12 mouse cellular contexts compared by ENCODE assay signal in the genomic region with DNA sequence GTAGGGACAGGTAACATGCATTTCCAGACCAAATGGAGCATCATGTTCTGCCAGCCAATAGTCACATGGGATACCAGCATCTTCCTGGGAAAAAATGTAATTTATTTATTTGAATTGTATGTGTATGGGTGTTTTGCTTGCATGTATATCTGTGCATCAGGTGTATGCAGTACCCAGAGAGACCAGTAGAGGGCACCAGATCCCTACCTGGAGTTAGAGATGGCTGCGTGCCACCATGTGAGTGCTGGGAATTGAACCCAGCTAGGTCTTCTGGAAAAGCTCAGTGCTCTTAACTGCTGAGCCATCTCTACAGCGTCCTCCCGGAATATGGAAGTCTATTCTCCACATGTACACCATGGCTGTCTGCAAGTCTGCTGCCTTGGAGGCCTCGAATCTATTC. TPM values are rescaled to one million over a fixed set of nuclear protein-coding genes. Genes with fewer than 3 reads are reported as not detected.
A peak's percentile ranks its signal among the peaks of the same experiment; 100 is the strongest.
DNase-seq lines count a peak whose midpoint lies in the region; ATAC-seq lines count a peak whose summit lies in the region.
"Had no signal": no experiment of that assay in that cellular context is flagged by ENCODE, and none has a peak within 500 bp of the region (broad histone marks: within the 10 kb centered on the region; RNA-seq: fewer than 3 reads in every experiment).

No protein-coding gene starts in this region.

- peak; percentile 3 for DNase-seq in CD4-positive, CD25-positive, alpha-beta regulatory T cell, adult 2 months (ENCODE audit: low read depth, low spot score)
- DNase-seq in kidney, adult 9 months = peak; percentile 21
- peak; percentile 3 for DNase-seq in 416B (ENCODE audit: low read depth)
- peak; percentile 11 for DNase-seq in c-Kit-positive CD71-positive TER-119-positive erythroid progenitor cells, embryonic 14.5 days (ENCODE audit: low spot score)
- DNase-seq in urinary bladder, adult 2 months (ENCODE audit: low spot score) = no peak
- DNase-seq: layer of hippocampus, postnatal 36 days had no signal

- no peak overlapping the region for H3K4me3 ChIP-seq in kidney, embryonic 15.5 days (replicated peaks)
- H3K4me3 ChIP-seq: erythroblast, embryonic 14.5 days; heart, embryonic 15.5 days; megakaryocyte, embryonic 14.5 days had no signal

- no peaks in the 10 kb centered on the region for H3K36me3 ChIP-seq in kidney, embryonic 15.5 days
- H3K36me3 ChIP-seq: heart, embryonic 15.5 days had no signal

- no peaks in the 10 kb centered on the region for H3K27me3 ChIP-seq in kidney, embryonic 15.5 days
- H3K27me3 ChIP-seq: heart, embryonic 15.5 days; megakaryocyte, embryonic 14.5 days had no signal

- no peaks in the 10 kb centered on the region for H3K4me1 ChIP-seq in kidney, embryonic 15.5 days
- H3K4me1 ChIP-seq: heart, embryonic 15.5 days; megakaryocyte, embryonic 14.5 days had no signal

- H3K9me3 ChIP-seq in kidney, embryonic 15.5 days (replicated peaks) = no peaks in the 10 kb centered on the region
- H3K9me3 ChIP-seq: heart, embryonic 15.5 days had no signal

- WGBS in kidney, embryonic 15.5 days = 83% methylated on average over 4 of the region's 4 CpGs

- H3K4me2 ChIP-seq in kidney, embryonic 15.5 days = no peak overlapping the region
- H3K4me2 ChIP-seq: heart, embryonic 15.5 days had no signal

- H3K9ac ChIP-seq in kidney, embryonic 15.5 days = no peak overlapping the region
- H3K9ac ChIP-seq: heart, embryonic 15.5 days had no signal

- no peak for ATAC-seq in CD4-positive, CD25-positive, alpha-beta regulatory T cell, adult 4 months
- ATAC-seq in kidney, embryonic 15.5 days (replicated peaks; ENCODE audit: low FRiP score) = no peak
- no peak for ATAC-seq in frontal cortex, adult (ENCODE audit: low TSS enrichment)

- no peak overlapping the region for H3K27ac ChIP-seq in kidney, embryonic 15.5 days
- H3K27ac ChIP-seq: heart, embryonic 15.5 days had no signal

RNA-seq across cellular contexts. Expression of gene Wasf3, which starts 8.2 kb away (rescaled TPM):
- not detected for polyA plus RNA-seq in CD4-positive, CD25-positive, alpha-beta regulatory T cell, adult 4 months (2017; shearing (Covaris generic))
- polyA plus RNA-seq in kidney, embryonic 15.5 days (2015; fragmentation: Nextera tagmentation; extraction: Ambion mirVana) = 3.2 and 3.3 TPM in 2 replicates
- 3.0 and 4.8 TPM in 2 replicates for polyA plus RNA-seq in urinary bladder, adult 2 months (2012; rRNA removed)
- polyA plus RNA-seq: erythroblast, embryonic 14.5 days had no signal
